Mouse (Mus musculus) heart, postnatal 36 days (tissue): ENCODE measurements around the gene Grasp. TPM values are rescaled to one million over a fixed set of nuclear protein-coding genes. Genes with fewer than 3 reads are reported as not detected.

Source experiments
- DNase-seq, 2 experiments: peaks; one replicate each; pipeline ENCODE4 v3.0.0; 2021 to 2022
- intact Hi-C: fragments of 180-260 bp; cut with DNase I; formaldehyde crosslinking; loops from one replicate; pipeline ENCODE4 v1.15.1; 2025
- total RNA-seq, 2 experiments: library from RNA; stranded (reverse); gene quantifications; 2 replicates each; pipeline ENCODE4 v1.2.3; 2021

Gene Grasp
- 10 to 100 TPM; 10.7 to 12.0 TPM for total RNA-seq

- intact Hi-C loops: loop anchor here (1.0 kb wide), 1 partner anchor 59 kb away; no protein-coding TSS in a partner anchor
- peak; percentile 94 for DNase-seq
Observed at GRCm38 (mm10) chr15:101224006-101224906, at the start of gene Grasp. Grasp (plus strand) TSS chr15:101224188.

- DNase-seq: no peak
- intact Hi-C loops: no loop called here
Observed at GRCm38 (mm10) chr15:101174294-101175130, 49.5 kb upstream of the Grasp start.

GRCm38 (mm10) chr15:101175131-101175460, 48.9 kb upstream of the Grasp start:
- intact Hi-C loops: no loop called here
- DNase-seq: no peak

GRCm38 (mm10) chr15:101175613-101176283, 48.2 kb upstream of the Grasp start:
- intact Hi-C loops: no loop called here
- no peak for DNase-seq

GRCm38 (mm10) chr15:101176284-101176680, 47.7 kb upstream of the Grasp start:
- intact Hi-C loops: no loop called here
- no peak for DNase-seq

GRCm38 (mm10) chr15:101176795-101177691, 46.9 kb upstream of the Grasp start:
- intact Hi-C loops: no loop called here
- no peak for DNase-seq

- intact Hi-C loops: loop anchor here (10.0 kb wide), 1 partner anchor 406 kb away; no protein-coding TSS in a partner anchor
- DNase-seq: no peak
Observed at GRCm38 (mm10) chr15:101180363-101181105, 43.5 kb upstream of the Grasp start.

- DNase-seq: no peak
Observed at GRCm38 (mm10) chr15:101181106-101181466, 42.9 kb upstream of the Grasp start.

GRCm38 (mm10) chr15:101181500-101181899, 42.5 kb upstream of the Grasp start:
- DNase-seq: no peak

More at GRCm38 (mm10) chr15:101181106-101181466, 42.9 kb upstream of the Grasp start:
- intact Hi-C loops: loop anchor here (10.0 kb wide), 1 partner anchor 406 kb away; no protein-coding TSS in a partner anchor

GRCm38 (mm10) chr15:101182676-101183075, 41.3 kb upstream of the Grasp start:
- intact Hi-C loops: loop anchor here (10.0 kb wide), 1 partner anchor 408 kb away; no protein-coding TSS in a partner anchor

More at GRCm38 (mm10) chr15:101181500-101181899, 42.5 kb upstream of the Grasp start:
- intact Hi-C loops: loop anchor here (10.0 kb wide), 1 partner anchor 407 kb away; no protein-coding TSS in a partner anchor

GRCm38 (mm10) chr15:101184300-101184699, 39.7 kb upstream of the Grasp start:
- intact Hi-C loops: loop anchor here (10.0 kb wide), 1 partner anchor 409 kb away; no protein-coding TSS in a partner anchor

More at GRCm38 (mm10) chr15:101182676-101183075, 41.3 kb upstream of the Grasp start:
- DNase-seq: no peak

GRCm38 (mm10) chr15:101185549-101185948, 38.4 kb upstream of the Grasp start:
- intact Hi-C loops: loop anchor here (10.0 kb wide), 1 partner anchor 411 kb away; no protein-coding TSS in a partner anchor
- no peak for DNase-seq

More at GRCm38 (mm10) chr15:101184300-101184699, 39.7 kb upstream of the Grasp start:
- no peak for DNase-seq

GRCm38 (mm10) chr15:101187907-101188306, 36.1 kb upstream of the Grasp start:
- intact Hi-C loops: loop anchor here (10.0 kb wide), 1 partner anchor 413 kb away; no protein-coding TSS in a partner anchor
- no peak for DNase-seq

GRCm38 (mm10) chr15:101189981-101190761, 33.8 kb upstream of the Grasp start:
- intact Hi-C loops: loop anchor here (10.0 kb wide), 1 partner anchor 415 kb away; no protein-coding TSS in a partner anchor
- DNase-seq: no peak

- intact Hi-C loops: no loop called here
- DNase-seq: no peak
Observed at GRCm38 (mm10) chr15:101190762-101191150, 33.2 kb upstream of the Grasp start.

GRCm38 (mm10) chr15:101191459-101192259, 32.3 kb upstream of the Grasp start:
- DNase-seq: peak; percentile 60 to 71
- intact Hi-C loops: no loop called here

- intact Hi-C loops: no loop called here
Observed at GRCm38 (mm10) chr15:101192260-101192640, 31.7 kb upstream of the Grasp start.

More at GRCm38 (mm10) chr15:101192260-101192640, 31.7 kb upstream of the Grasp start:
- DNase-seq: no peak
